Mouse (Mus musculus) megakaryocyte, embryonic 14.5 days (primary cell): ENCODE data around the gene Fam168a. TPM values are rescaled to one million over a fixed set of nuclear protein-coding genes. Genes with fewer than 3 reads are reported as not detected.

Experiments used
- H3K27me3 ChIP-seq: replicated peaks from 2 replicates; pipeline ENCODE3; 2012; ENCODE audit warnings: inconsistent platforms
- H3K36me3 ChIP-seq: replicated peaks from 2 replicates; pipeline ENCODE3; 2012; ENCODE audit warnings: low read length, inconsistent platforms, mixed read lengths
- H3K4me1 ChIP-seq: 2 replicates; pipeline ENCODE4 v1.6.1; 2012; ENCODE audit warnings: inconsistent platforms
- H3K4me3 ChIP-seq: replicated peaks from 2 replicates; pipeline ENCODE3; 2012; ENCODE audit warnings: moderate library complexity, mild to moderate bottlenecking, inconsistent platforms
- H3K9me3 ChIP-seq: 2 replicates; pipeline ENCODE4 v1.6.1; 2012; ENCODE audit warnings: inconsistent platforms
- FLI1 ChIP-seq: IDR thresholded peaks from 2 replicates; pipeline ENCODE4 v1.6.1; 2012; ENCODE audit warnings: low read length, inconsistent platforms, mixed read lengths
- GATA1 ChIP-seq: IDR thresholded peaks from 3 replicates; pipeline ENCODE4 v1.6.1; 2012; ENCODE audit warnings: mixed read lengths, low read length, inconsistent platforms, borderline replicate concordance
- polyA plus RNA-seq: library from polyadenylated mRNA; stranded (reverse); fragments of >175 nt; gene quantifications from 2 replicates; pipeline ENCODE4 v1.2.3, GENCODE M21; 2012; ENCODE audit warnings: low replicate concordance; ENCODE audit not compliant: insufficient read depth

Fam168a gene
- polyA plus RNA-seq, 1 experiment = 2.9 TPM

DNA sequence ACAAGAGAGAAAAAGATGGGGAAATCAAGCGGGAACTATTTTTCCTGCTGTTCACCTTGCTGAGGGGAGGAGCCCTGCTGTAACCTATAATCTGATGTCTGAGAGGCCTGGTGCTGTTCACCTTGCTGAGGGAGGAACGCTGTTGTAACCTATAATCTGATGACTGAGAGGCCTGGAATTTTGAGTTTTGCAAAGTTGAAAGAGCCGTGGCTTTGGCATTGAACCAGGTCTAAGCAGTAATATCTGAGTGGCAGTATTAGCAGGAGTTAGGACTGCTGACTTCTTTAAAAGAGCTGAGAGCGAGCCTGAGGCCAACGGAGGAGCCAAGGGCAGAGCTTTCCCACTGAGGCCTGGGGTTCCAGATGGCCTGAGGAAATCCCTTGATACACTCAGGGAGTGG lies 28.4 kb upstream of the Fam168a start:
- H3K9me3 ChIP-seq = no peaks in the 10 kb centered on the region
- TF ChIP-seq FLI1 = no peak
- TF ChIP-seq GATA1 = no peak

DNA sequence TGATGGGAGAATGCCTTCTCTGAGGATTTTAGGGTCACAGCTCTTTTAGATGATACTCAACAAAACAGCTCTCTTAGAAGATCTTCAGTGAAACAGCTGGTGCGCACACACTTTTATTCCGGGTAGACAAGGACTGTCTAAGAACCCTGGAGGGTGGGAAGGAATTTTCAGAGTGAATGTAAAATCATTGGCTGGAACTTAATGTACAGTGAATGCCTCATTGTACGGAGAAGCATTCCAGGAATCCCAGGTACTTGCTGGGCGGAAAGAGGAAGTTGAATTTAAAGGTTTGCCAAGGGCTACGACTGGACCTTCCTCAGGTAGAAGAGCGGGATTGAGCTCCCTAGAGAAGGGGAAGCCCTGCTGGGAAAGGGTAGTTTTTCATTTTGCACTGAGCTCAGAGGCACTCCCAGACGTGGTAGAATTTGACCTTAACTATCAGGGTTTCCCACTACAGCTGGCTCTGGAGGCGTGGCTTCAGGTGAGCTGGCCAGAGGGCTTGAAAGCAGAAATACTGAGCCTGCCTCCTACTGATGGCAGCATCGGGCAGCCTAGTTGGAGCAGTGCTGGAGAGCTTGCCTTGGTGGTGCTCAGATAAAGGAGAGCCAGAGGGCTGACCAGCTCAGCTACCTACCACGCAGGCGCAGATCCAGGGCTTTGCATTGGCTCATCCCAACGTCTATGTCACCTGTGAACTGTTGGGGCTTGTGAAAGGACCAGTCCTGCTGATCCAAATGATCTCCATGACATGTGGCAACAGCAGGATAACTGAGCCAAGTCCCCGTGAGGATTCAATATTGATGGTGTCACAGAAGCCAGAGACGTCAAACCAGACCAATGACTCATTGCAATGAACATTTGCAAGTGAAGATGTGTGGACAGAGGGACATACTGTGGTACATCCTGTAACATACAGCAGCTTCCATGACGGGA lies 27.2 kb upstream of the Fam168a start:
- no peak overlapping the region for H3K4me3 ChIP-seq
- H3K27me3 ChIP-seq = peaks cover 27% of the 10 kb centered on the region
- no peaks in the 10 kb centered on the region for H3K36me3 ChIP-seq
- TF ChIP-seq FLI1 = no peak
- no peak for TF ChIP-seq GATA1
- H3K9me3 ChIP-seq = no peaks in the 10 kb centered on the region
- peaks cover 15% of the 10 kb centered on the region for H3K4me1 ChIP-seq

More for the DNA sequence above, 28.4 kb upstream of the Fam168a start:
- peaks cover 38% of the 10 kb centered on the region for H3K27me3 ChIP-seq
- no peak overlapping the region for H3K4me3 ChIP-seq
- peaks cover 25% of the 10 kb centered on the region for H3K4me1 ChIP-seq
- no peaks in the 10 kb centered on the region for H3K36me3 ChIP-seq

DNA sequence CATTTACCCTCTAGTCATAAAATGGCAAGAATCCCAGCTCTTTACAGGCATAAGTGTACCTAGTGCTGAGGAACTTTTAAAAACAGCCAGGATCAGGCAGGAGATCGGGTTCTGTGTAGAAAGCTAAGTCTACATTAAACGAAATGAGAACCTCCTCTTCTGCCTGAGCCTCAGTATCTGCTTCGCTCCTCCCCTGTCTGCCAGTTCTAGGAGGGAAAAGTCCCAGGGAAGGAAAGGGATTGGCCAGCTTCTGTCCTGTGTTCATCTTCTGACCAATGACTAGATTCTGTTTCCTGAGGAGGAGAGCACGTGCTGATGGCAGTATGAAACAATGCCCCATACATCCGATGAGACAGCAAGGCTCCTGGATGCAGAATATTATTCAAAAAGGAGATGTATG lies 25.3 kb upstream of the Fam168a start:
- TF ChIP-seq GATA1 (no peak), FLI1 (no peak)
- Histone ChIP-seq H3K27me3 (peaks cover 18% of the 10 kb centered on the region), H3K4me1 (peaks cover 19% of the 10 kb centered on the region), H3K9me3 (no peaks in the 10 kb centered on the region), H3K36me3 (no peaks in the 10 kb centered on the region), H3K4me3 (no peak overlapping the region)

DNA sequence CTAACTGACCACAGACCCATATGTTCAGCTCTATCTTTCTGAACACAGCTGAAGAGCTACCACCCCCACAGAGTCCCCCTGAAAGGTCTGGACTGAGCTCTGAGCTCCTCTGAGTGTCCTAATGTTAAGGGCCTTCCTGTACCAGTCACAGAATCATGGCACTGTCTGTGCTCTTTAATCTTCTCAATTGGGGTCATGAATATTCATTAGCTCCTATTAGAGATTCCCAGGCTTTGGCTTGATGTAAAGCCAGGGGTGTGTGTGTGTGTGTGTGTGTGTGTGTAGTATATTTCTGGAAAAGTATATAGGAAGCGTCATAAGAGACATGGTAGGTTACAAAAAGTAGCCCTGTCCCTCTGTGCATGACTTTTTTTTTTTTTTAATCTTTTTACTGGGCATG lies 23.2 kb upstream of the Fam168a start:
- Histone ChIP-seq H3K4me3 (no peak overlapping the region), H3K36me3 (no peaks in the 10 kb centered on the region), H3K4me1 (peaks cover 19% of the 10 kb centered on the region), H3K27me3 (peaks cover 11% of the 10 kb centered on the region), H3K9me3 (no peaks in the 10 kb centered on the region)
- no peak for TF ChIP-seq FLI1
- no peak for TF ChIP-seq GATA1

DNA sequence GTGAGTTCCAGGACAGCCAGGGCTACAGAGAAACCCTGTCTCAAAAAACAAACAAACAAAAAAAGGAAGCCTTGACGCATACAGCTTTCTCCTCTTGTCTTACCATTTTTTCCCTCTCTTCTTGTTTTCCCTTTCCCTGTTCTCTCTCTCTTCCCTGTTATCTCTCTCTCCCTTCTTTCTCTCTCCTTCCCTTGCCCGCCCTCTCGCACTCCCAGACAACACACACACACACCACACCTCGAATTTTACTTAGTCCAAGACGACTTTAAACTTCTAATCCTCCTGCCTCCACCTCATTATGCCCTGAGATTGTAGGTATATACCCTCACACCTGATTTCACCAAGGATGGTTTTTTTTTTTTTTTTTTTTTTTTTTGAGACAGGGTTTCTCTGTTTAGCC lies 22.4 kb upstream of the Fam168a start:
- Histone ChIP-seq H3K4me3 (no peak overlapping the region), H3K36me3 (no peaks in the 10 kb centered on the region), H3K9me3 (no peaks in the 10 kb centered on the region), H3K4me1 (peaks cover 19% of the 10 kb centered on the region), H3K27me3 (peaks cover 6% of the 10 kb centered on the region)
- no peak for TF ChIP-seq FLI1
- no peak for TF ChIP-seq GATA1

DNA sequence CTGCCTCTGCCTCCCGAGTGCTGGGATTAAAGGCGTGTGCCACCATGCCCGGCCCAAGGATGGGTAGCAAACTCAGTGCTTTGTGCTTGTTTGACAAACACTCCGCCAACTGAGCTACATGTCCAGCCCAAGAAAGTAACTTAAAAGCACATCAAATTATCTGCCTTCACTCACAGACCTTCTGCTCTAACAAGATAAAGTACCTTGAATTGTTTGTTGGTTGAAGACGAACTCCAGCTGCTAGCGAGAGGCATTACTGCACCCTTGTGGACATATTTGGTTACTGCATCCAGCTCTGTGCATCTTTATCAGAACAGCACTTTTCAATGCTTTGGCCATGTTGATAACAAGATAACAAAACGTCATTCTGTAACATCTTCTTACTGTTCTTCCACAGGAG lies 21.9 kb upstream of the Fam168a start:
- Histone ChIP-seq H3K27me3 (peaks cover 2% of the 10 kb centered on the region), H3K36me3 (no peaks in the 10 kb centered on the region), H3K4me3 (peak overlapping the region; percentile 53), H3K9me3 (no peaks in the 10 kb centered on the region), H3K4me1 (peaks cover 15% of the 10 kb centered on the region)
- no peak for TF ChIP-seq FLI1
- TF ChIP-seq GATA1 = no peak; the same call in 2 of the 3 replicates

DNA sequence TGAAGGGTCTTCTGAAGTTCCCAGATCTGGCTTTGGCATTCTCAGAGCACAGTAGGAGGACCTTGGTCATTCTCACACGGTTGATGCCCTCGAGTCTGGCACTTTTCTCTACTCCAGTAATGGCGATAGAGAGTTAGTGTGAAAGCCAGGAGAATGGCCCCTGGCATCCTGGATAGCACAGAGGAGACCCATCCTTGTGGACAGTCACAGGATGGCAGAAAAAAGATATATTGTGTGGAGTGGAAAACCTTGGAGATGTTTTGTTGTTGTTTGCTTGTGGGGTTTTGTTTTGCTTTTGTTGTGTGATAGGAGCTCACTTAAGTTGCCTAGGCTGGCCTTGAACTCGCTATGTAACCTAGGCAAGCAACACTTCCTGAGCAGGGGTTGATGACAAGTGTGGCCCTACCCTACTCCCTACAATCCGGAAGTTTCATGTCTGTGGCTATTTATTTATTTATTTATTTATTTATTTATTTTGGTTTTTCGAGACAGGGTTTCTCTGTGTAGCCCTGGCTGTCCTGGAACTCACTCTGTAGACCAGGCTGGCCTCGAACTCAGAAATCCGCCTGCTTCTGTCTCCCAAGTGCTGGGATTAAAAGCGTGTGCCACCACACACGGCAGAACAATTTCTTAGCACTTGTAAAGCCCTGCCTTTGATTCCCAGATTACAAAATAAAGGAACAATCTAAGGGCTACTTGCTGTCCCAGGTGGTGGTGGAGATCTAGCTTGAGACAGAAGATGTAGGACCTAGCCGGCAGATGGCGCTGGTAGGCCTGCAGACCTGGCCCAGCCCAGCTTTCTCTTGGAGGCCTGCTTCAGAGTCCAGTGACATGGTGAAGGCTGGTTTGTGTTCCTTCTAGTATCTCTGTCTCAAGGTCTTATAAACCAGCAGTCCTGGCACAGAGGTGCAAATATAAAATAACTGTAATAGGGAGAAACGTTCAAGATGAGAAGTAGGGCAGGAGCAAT lies 21.1 kb upstream of the Fam168a start:
- Histone ChIP-seq H3K9me3 (no peaks in the 10 kb centered on the region), H3K27me3 (peaks cover 2% of the 10 kb centered on the region), H3K36me3 (no peaks in the 10 kb centered on the region)

DNA sequence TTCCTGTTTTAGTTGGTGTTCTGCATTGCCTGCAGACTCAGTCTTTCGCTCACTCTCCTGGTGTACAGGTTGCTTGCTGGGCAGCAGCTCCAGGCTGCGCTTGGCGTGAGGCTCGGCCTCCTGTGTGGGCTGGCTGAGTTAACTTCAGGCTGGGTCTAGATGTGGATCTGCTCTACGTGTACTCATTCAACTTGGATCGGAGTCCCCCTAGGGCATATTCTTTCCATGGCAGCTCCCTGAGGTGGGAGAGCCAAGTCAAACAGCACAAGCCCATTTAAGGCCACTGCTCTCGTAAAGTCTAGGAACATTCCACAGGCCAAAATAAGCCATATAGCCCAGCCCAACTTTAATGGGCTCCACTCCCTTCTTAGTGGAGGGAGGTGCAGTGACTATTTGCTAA lies 18.0 kb upstream of the Fam168a start:
- Histone ChIP-seq H3K9me3 (no peaks in the 10 kb centered on the region), H3K4me3 (no peak overlapping the region), H3K4me1 (peaks cover 4% of the 10 kb centered on the region; the same call in 1 of the 2 replicates), H3K27me3 (peaks cover 2% of the 10 kb centered on the region), H3K36me3 (no peaks in the 10 kb centered on the region)
- TF ChIP-seq FLI1 (no peak), GATA1 (no peak)

More for the DNA sequence above, 21.1 kb upstream of the Fam168a start:
- Histone ChIP-seq H3K4me3 (no peak overlapping the region), H3K4me1 (peaks cover 13% of the 10 kb centered on the region)
- TF ChIP-seq GATA1 (no peak), FLI1 (no peak)

DNA sequence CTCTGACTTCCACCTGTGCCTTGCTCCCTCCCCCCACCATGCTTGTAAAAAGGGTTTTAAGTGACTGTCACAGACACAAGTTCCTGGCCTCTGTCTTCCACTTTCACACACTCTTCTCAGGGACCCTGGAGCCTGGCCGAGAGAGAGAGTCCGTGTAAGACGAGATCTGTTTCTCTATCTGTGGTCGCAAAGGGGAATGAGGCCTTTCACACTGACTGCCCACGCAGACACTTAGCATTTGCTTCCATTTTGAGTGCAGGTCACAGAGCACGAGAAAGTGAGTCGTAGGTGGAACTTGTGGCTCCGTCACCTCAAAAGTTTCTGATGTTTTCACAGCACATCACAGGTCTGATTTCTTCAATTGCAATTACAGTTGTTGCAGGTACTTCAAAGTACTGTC lies 13.2 kb upstream of the Fam168a start:
- no peaks in the 10 kb centered on the region for H3K36me3 ChIP-seq
- no peaks in the 10 kb centered on the region for H3K9me3 ChIP-seq
- H3K4me1 ChIP-seq = peaks cover 4% of the 10 kb centered on the region; the same call in 1 of the 2 replicates
- TF ChIP-seq GATA1 (no peak), FLI1 (no peak)
- H3K4me3 ChIP-seq = no peak overlapping the region
- peaks cover 2% of the 10 kb centered on the region for H3K27me3 ChIP-seq
